Mouse (Mus musculus) frontal cortex, postnatal 14 days (tissue): ENCODE results near the gene Mob3c.

Experiments used
- DNase-seq, 2 experiments: peaks; one replicate each; pipeline ENCODE4 v3.0.0; 2022; ENCODE audit warnings: low spot score in 2 of 2

Mob3c gene

DNA sequence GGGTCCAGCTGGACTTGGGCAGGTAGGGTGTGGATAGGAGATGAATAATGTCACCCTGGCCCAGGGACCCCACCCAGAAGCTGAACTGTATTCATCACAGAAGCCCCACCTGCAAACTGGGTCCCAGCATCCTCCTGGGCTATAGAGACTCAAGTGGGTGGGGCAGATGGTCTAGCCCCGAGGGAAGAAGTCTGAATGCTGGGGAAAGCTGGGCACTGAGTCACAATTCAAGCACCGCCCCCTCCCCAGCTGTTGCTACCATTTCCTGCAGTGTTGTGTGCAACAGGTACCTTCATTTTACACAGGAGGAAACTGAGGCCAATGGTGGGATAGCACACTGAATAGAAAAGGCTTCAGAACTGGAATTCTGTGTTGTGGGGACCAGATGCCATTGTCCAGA, 4.1 kb downstream of the Mob3c start:
- no peak for DNase-seq

DNA sequence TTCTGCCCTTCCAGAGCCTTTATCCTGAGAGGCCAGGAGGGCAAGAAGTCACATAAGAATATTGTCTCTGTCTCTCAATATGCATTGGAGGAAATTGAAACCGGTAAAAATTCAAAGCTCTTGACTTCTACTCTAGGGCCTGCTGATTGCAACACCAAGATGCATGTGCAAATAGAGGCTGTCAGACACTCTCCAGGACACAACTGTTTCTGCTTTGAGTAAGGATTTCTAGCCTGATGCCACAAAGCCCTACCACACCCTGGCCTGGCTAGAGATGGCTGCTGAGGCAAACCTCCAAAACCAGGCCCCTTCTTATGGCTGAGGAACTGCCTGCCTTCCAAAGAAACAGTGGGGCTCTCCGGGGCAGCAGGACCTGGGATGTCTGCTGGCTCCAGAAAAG, 7.7 kb downstream of the Mob3c start:
- DNase-seq = no peak

DNA sequence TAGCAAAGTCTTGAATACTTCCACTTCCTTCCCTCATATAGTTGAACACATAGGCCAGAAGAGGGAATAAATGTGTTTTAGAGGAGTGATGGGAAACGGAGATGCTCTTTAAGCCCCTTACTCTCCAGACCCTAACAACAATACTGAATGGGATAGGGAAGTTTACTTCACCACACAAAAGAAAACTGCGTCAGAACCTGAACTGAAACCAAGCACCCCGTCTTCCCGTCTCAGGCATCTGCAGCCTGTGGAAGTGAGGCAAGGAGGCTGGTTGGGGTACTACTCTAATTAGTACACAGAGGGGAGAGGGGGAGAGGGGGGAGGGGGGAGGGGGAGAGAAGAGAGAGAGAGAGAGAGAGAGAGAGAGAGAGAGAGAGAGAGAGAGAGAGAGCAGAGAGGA, 10.3 kb downstream of the Mob3c start:
- no peak for DNase-seq

- DNase-seq = peak; percentile 83 to 85
Measured at GRCm38 (mm10) chr4:115838696-115839641, 11.1 kb downstream of the Mob3c start, which contains the start of gene Mknk1. Gene Mknk1 (plus strand): TSS chr4:115839198.

DNA sequence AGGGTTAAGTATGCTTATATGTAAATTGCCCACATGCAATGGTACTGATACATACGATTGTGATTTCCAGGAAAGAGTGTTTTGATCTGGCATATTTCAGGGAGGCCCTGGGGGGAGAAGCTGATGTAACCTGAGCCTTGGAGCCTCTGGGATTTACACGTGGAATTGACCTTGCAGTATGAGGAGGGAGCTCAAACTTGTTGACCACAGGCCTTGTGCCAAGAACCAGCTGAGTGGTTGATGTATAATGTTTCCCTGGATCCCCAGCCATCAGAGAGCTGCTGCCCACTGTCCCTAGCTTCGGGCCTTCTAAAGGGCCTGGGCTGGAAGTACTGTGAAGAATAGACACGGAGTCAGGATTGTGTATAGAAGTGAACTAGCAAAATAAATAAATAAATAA, 12.1 kb downstream of the Mob3c start:
- DNase-seq = no peak

DNA sequence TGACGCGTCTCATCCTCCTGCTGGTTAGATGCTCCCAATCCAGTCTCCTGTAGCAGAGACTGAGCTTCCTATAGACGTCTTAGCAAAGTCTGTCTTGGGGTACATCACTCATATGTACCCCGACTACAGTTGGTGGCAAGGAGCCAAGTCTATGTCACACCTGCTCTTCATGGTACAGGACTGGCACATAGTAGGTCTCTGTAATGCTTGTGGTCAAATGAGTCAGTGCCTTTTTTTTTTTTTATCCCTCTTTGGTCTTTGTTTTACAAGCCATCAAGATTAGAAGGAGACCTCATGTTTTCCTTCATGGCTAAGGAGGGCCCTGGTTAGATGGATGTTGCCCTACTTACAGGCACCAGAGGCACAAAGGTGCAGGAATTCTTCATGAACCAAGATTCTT, 12.9 kb downstream of the Mob3c start:
- no peak for DNase-seq

DNA sequence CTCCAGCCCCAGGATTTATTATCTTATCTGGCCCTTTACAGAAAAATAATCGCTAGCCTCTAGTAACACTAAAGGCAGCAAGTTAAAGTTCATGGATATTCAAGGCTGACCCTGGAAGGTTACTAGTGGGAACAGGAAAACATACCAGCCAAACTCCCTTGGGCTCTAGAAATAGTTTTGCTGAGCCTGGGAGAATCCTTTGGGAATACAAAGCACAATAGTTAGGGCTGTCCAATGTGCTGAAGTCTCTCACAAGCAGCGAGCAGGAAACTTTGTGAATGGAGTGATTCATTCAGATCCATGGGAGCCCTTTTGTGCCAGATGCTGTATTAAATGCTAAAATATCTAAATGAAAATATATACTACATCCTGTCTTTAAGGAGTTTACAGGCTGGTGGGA, 18.8 kb downstream of the Mob3c start:
- no peak for DNase-seq

DNA sequence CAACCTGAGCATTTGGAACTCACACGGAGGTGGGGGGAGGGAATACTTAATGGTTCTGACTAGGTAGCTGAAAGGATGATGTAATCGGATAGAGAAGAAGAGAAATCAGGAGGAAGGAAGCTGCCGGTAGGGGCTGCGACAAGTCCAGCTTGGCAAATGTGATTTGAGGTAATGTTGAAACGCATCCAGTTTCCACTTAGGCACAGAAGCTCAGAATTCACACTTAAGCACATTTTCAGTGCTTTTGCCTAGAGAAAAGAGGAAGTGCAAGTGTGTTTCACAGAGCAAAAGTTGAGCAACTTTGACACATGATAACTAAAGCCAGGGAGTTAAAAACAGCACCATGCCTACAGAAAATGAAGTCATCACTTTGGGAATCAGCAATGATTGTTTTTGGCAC, 19.5 kb downstream of the Mob3c start:
- no peak for DNase-seq

- no peak for DNase-seq
Measured at GRCm38 (mm10) chr4:115848083-115848482, 20.2 kb downstream of the Mob3c start.

GRCm38 (mm10) chr4:115848990-115849677, 21.2 kb downstream of the Mob3c start:
- no peak for DNase-seq

DNA sequence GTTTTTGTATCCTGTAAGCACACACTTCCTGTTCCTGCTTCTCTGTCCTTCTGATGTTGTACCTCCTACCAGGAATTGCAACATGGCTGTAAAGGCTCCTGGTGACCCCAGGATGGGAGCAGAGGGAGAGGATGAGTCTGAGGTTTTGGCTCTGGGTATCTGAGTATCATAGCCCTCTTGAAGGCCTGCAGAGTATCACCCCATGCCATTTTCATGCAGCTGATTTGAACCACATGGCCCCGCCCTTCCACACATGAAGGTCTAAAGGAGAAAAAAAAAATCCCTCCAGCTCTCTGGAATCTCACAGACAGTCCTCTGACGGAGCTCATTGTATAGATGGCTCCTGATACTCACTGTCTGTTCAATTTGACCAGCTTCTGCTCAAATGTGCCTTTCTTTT, 22.2 kb downstream of the Mob3c start:
- DNase-seq = no peak

GRCm38 (mm10) chr4:115850631-115851030, 22.7 kb downstream of the Mob3c start:
- no peak for DNase-seq

DNA sequence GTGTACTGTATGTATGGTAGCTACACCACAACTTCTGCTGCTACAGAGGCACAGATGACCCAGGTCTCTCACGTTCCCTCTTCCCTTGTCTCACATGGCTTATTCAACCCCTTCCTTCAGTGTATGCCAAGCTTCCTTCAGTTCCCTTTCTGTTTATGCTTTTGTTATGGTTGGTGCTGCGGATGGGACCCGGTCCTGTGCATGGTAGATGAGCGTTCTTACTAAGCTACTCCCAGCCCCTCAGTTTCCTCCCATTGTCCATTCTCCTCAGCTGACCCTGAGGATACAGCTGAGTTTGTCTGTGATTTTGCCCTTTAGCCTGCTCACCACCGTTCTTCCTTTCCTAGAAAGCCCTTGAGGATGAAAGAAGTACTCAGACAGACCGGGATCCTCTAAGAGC, 23.7 kb downstream of the Mob3c start:
- no peak for DNase-seq

GRCm38 (mm10) chr4:115855100-115855499, 27.2 kb downstream of the Mob3c start:
- no peak for DNase-seq

- DNase-seq = no peak
Measured at GRCm38 (mm10) chr4:115855609-115856008, 27.7 kb downstream of the Mob3c start.

- DNase-seq = no peak
Measured at GRCm38 (mm10) chr4:115856282-115856681, 28.4 kb downstream of the Mob3c start.

GRCm38 (mm10) chr4:115857293-115857883, 29.5 kb downstream of the Mob3c start:
- no peak for DNase-seq

DNA sequence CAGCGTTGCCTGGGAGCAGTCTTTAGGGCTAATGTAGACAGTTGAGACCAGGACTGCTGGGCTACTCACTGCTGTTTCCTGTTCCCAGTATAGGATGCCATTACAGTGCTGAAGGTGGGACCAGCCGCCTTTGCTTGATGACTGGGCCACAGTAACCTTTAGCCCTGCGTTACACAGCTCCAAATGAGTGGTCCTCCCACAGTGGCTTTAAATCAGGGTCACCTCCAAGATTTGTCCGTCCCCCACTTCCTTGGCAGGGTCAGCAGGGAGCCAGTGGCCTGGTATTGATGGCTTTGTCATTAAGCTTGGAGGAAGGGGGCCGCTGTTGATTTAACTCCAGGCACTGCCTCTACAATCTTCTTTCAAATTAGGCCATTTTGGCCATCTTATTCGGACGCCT, 35.5 kb downstream of the Mob3c start:
- no peak for DNase-seq

DNA sequence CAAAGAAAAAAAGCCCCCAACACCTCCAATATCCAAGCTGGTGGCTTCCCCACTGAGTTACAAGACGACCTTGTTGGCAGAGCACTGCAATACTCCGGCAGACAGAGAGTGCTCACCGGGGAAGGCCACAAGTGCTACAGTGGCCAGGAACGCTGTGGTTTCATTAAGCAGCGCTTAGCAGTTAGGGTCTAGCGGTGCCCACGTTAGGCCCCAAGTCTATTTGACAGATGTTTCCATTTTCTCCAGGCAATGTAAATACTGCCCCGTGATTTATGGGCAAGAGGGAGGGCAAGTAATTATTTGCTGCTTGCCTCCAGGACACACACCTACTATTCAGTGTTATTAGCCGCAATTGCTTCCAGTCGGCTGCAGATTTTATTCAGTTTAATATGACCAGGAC, 36.0 kb downstream of the Mob3c start:
- no peak for DNase-seq

DNA sequence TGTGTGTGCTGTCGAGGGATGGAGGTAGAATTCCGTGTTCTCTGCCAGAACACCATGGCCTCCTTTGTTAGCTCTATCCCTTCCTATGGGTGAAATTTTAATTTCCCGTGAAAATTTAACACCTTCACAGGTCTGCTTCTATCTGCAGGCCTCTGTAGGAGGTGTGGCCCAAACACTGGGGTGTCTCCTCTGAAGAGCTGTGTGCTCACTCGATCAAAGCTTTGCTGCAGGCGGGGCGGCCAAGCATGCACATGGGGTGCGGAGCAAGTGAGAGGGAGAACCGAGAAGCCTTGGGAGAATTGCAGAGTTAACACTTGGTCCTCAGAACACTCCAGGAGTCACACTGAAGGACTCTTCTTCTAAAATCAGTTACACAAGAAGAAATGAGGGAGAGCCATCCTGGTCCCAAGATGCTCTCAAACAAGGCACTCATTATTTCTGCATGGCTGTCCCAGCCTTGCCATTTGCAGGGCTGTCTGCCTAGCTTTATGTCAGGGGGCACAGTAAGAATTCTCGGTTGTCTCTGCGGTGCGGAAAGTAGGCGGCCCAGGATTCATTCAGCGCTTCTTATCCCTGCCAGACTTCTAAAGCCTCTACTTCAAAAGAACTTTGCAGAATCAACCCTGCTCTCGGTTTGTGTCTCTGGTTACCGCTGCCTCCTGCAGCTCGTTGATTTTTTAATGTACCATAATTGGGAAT, 41.8 kb downstream of the Mob3c start:
- DNase-seq = no peak

DNA sequence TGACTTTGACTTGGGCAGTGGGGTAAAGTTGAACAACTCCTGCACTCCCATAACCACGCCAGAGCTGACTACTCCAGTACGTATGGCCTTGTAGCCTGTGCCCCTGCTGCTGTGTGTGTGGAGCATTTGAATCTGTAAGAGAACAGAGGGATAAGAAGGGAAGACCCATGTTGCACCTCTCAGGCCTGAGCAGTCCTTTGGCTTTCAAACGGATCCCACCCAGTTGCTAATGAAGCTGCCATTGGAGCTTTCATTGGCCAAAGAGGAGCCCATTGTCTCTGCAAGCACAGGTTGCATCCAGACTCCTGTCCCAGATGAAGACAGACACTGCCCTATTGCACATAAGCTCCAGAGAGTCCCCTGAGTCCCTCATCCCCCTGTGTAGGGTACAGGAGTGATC, 45.3 kb downstream of the Mob3c start:
- DNase-seq = no peak

DNA sequence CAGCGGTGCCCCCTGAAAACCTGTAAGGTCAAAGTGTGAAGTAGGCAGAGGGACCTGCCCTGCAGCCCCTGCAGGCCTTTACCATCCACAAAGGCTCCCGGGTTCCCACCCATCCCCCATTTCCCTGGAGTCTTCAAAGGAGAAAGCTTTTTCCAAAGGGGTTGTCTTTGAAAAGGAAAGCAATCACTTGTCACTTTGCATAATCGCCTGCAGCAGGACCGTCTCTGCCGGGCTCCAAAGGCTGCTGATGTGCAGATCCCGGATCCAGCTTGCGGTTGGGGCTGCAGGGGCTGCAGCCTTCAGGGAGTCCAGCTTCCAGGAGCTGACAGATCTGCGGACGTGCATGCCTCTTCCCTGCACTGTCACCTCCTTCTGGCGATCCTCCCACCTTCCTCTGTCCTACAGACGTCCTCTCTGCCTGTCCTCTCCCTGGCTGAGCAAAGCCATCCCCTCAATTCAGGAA, 50.4 kb downstream of the Mob3c start:
- DNase-seq = no peak
